Mouse (Mus musculus) MEL (cell line): ENCODE results near the gene Plcg1. TPM values are rescaled to one million over a fixed set of nuclear protein-coding genes. Genes with fewer than 3 reads are reported as not detected.

Experiments used
- DNase-seq: peaks from one replicate; pipeline ENCODE4 v3.0.0; 2011; ENCODE audit warnings: low read depth, low spot score
- H3K27ac ChIP-seq: 2 replicates; pipeline ENCODE4 v1.5.1; 2012; ENCODE audit warnings: low read depth, mild to moderate bottlenecking, control low read depth, low read length, moderate library complexity; ENCODE audit not compliant: control insufficient read depth
- H3K27me3 ChIP-seq, 2 experiments: fragments of 150-350 bp in 1 of 2; sonication (generic) in 1 of 2; 2 replicates each; pipeline ENCODE4 v1.6.1; 2012; ENCODE audit warnings: low read length in 2 of 2, mild to moderate bottlenecking in 2 of 2, improper control_type of control experiment in 1 of 2, moderate library complexity in 1 of 2; ENCODE audit not compliant: insufficient read depth in 2 of 2, control insufficient read depth in 1 of 2
- H3K36me3 ChIP-seq, 2 experiments: 2 replicates each; pipeline ENCODE4 v1.6.1; 2012 to 2014; ENCODE audit warnings: low read length in 2 of 2, improper control_type of control experiment in 1 of 2, inconsistent platforms in 1 of 2, mild to moderate bottlenecking in 1 of 2; ENCODE audit not compliant: insufficient read depth in 2 of 2, control insufficient read depth in 1 of 2
- H3K4me1 ChIP-seq, 2 experiments: fragments of 150-350 bp in 1 of 2; sonication (generic) in 1 of 2; 2 replicates each; pipeline ENCODE4 v1.6.1; 2012; ENCODE audit warnings: low read length in 2 of 2, improper control_type of control experiment in 1 of 2, mild to moderate bottlenecking in 1 of 2; ENCODE audit not compliant: insufficient read depth in 2 of 2, control insufficient read depth in 1 of 2
- H3K4me3 ChIP-seq, 2 experiments: fragments of 150-350 bp in 1 of 2; sonication (generic) in 1 of 2; 2 replicates each; pipeline ENCODE4 v1.5.1; 2012; ENCODE audit warnings: low read depth in 2 of 2, low read length in 2 of 2, mild to moderate bottlenecking in 2 of 2, moderate library complexity in 2 of 2, control low read depth in 1 of 2, improper control_type of control experiment in 1 of 2; ENCODE audit not compliant: control insufficient read depth in 1 of 2, insufficient read depth in 1 of 2
- H3K79me2 ChIP-seq: 2 replicates; pipeline ENCODE4 v1.6.1; 2012; ENCODE audit warnings: mild to moderate bottlenecking, low read length, moderate library complexity; ENCODE audit not compliant: control insufficient read depth, poor library complexity, insufficient read depth
- H3K9ac ChIP-seq: 2 replicates; pipeline ENCODE4 v1.6.1; 2012; ENCODE audit warnings: low read depth, mild to moderate bottlenecking, control low read depth, low read length, moderate library complexity; ENCODE audit not compliant: control insufficient read depth, poor library complexity, severe bottlenecking
- H3K9me3 ChIP-seq: fragments of 150-350 bp; sonication (generic); replicated peaks from 2 replicates; pipeline ENCODE4 v1.6.1; 2012; ENCODE audit warnings: mild to moderate bottlenecking, low read length, improper control_type of control experiment, moderate library complexity; ENCODE audit not compliant: insufficient read depth
- E2F4 ChIP-seq: IDR thresholded peaks from 2 replicates; pipeline ENCODE4 v1.6.1; 2011; ENCODE audit warnings: low read depth, low read length, improper control_type of control experiment, borderline replicate concordance
- ELF1 ChIP-seq: IDR thresholded peaks from 2 replicates; pipeline ENCODE4 v1.6.1; 2014; ENCODE audit warnings: low read depth, mild to moderate bottlenecking, inconsistent platforms, low read length, improper control_type of control experiment, moderate library complexity
- EP300 ChIP-seq, 2 experiments: IDR thresholded peaks; 2 replicates each; pipeline ENCODE4 v1.6.1; 2011; ENCODE audit warnings: improper control_type of control experiment in 2 of 2, low read length in 2 of 2, low read depth in 1 of 2, mild to moderate bottlenecking in 1 of 2
- GABPA ChIP-seq: IDR thresholded peaks from 2 replicates; pipeline ENCODE4 v1.6.1; 2012; ENCODE audit warnings: low read depth, mild to moderate bottlenecking, inconsistent platforms, low read length, improper control_type of control experiment, moderate library complexity
- GATA1 ChIP-seq: IDR thresholded peaks from 2 replicates; pipeline ENCODE4 v1.6.1; 2011; ENCODE audit warnings: low read depth, low read length, improper control_type of control experiment
- JUND ChIP-seq: IDR thresholded peaks from 2 replicates; pipeline ENCODE4 v1.6.1; 2011; ENCODE audit warnings: low read depth, mild to moderate bottlenecking, improper control_type of control experiment, low read length
- KAT2A ChIP-seq: conservative IDR thresholded peaks from 2 replicates; pipeline ENCODE4 v1.6.1; 2012; ENCODE audit warnings: low read depth, low read length, improper control_type of control experiment, inconsistent platforms
- MAFK ChIP-seq: IDR thresholded peaks from 2 replicates; pipeline ENCODE4 v1.6.1; 2011; ENCODE audit warnings: low read depth, mild to moderate bottlenecking, low read length, improper control_type of control experiment, borderline replicate concordance
- MAX ChIP-seq: IDR thresholded peaks from 2 replicates; pipeline ENCODE4 v1.6.1; 2011; ENCODE audit warnings: low read length, improper control_type of control experiment
- MEF2A ChIP-seq: IDR thresholded peaks from 2 replicates; pipeline ENCODE4 v1.6.1; 2014; ENCODE audit warnings: low read depth, mild to moderate bottlenecking, inconsistent platforms, low read length, improper control_type of control experiment; ENCODE audit not compliant: poor library complexity, insufficient replicate concordance, severe bottlenecking; ENCODE audit errors: extremely low read depth
- MXI1 ChIP-seq: IDR thresholded peaks from 2 replicates; pipeline ENCODE4 v1.6.1; 2011; ENCODE audit warnings: mild to moderate bottlenecking, low read depth, low read length, improper control_type of control experiment
- MYB ChIP-seq: IDR thresholded peaks from 2 replicates; pipeline ENCODE4 v1.6.1; 2011; ENCODE audit warnings: mild to moderate bottlenecking, low read depth, low read length, improper control_type of control experiment
- MYC ChIP-seq: IDR thresholded peaks from 2 replicates; pipeline ENCODE4 v1.6.1; 2011; ENCODE audit warnings: low read depth, mild to moderate bottlenecking, low read length, improper control_type of control experiment, moderate library complexity
- POLR2AphosphoS5 ChIP-seq: IDR thresholded peaks from 2 replicates; pipeline ENCODE4 v1.6.1; 2012; ENCODE audit warnings: low read depth, borderline replicate concordance, mild to moderate bottlenecking, inconsistent platforms, low read length, moderate library complexity, mixed read lengths
- RCOR1 ChIP-seq: IDR thresholded peaks from 2 replicates; pipeline ENCODE4 v1.6.1; 2012; ENCODE audit warnings: low read depth, mild to moderate bottlenecking, inconsistent platforms, low read length, improper control_type of control experiment
- SIN3A ChIP-seq: IDR thresholded peaks from 2 replicates; pipeline ENCODE4 v1.6.1; 2012; ENCODE audit warnings: low read length, improper control_type of control experiment, inconsistent platforms
- SMC3 ChIP-seq: IDR thresholded peaks from 2 replicates; pipeline ENCODE4 v1.6.1; 2011; ENCODE audit warnings: low read depth, low read length, improper control_type of control experiment
- TBP ChIP-seq: IDR thresholded peaks from 2 replicates; pipeline ENCODE4 v1.8.0; 2011; ENCODE audit warnings: low read depth, low read length, improper control_type of control experiment
- TCF12 ChIP-seq: IDR thresholded peaks from 2 replicates; pipeline ENCODE4 v1.6.1; 2014; ENCODE audit warnings: low read depth, mild to moderate bottlenecking, inconsistent platforms, low read length, improper control_type of control experiment, moderate library complexity
- UBTF ChIP-seq: IDR thresholded peaks from 2 replicates; pipeline ENCODE4 v1.6.1; 2012; ENCODE audit warnings: low read depth, mild to moderate bottlenecking, inconsistent platforms, low read length, improper control_type of control experiment, moderate library complexity, borderline replicate concordance; ENCODE audit not compliant: insufficient read depth
- USF2 ChIP-seq, 2 experiments: IDR thresholded peaks; 2 replicates each; pipeline ENCODE4 v1.6.1; 2011 to 2012; ENCODE audit warnings: improper control_type of control experiment in 2 of 2, low read length in 2 of 2, borderline replicate concordance in 1 of 2, inconsistent platforms in 1 of 2, low read depth in 1 of 2, mild to moderate bottlenecking in 1 of 2; ENCODE audit not compliant: insufficient read depth in 1 of 2
- ZKSCAN1 ChIP-seq: IDR thresholded peaks from 2 replicates; pipeline ENCODE4 v1.6.1; 2012; ENCODE audit warnings: low read depth, mild to moderate bottlenecking, inconsistent platforms, low read length, improper control_type of control experiment, moderate library complexity
- ZNF384 ChIP-seq: IDR thresholded peaks from 2 replicates; pipeline ENCODE4 v1.6.1; 2012; ENCODE audit warnings: low read depth, mild to moderate bottlenecking, inconsistent platforms, low read length, improper control_type of control experiment
- polyA plus RNA-seq, 2 experiments: library from polyadenylated mRNA; stranded (reverse) in 1 of 2; unstranded in 1 of 2; fragments of >175 nt in 1 of 2; fragments of >200 nt in 1 of 2; gene quantifications; 2 replicates each; pipeline versions ENCODE4 v1.2.1 to v1.2.4; 2012; ENCODE audit warnings: low replicate concordance in 2 of 2, low read depth in 1 of 2; ENCODE audit not compliant: insufficient read length in 2 of 2, insufficient read depth in 1 of 2, missing spikeins in 1 of 2
- total RNA-seq: library from RNA; depleted of rRNA; stranded (reverse); fragments of 300-350 nt; gene quantifications from 2 replicates; pipeline ENCODE4 v1.2.3, GENCODE M21; 2012

Gene Plcg1
- total and polyA plus RNA-seq, 3 experiments: 15.4 to 27.5 TPM; not detected in 1

DNA sequence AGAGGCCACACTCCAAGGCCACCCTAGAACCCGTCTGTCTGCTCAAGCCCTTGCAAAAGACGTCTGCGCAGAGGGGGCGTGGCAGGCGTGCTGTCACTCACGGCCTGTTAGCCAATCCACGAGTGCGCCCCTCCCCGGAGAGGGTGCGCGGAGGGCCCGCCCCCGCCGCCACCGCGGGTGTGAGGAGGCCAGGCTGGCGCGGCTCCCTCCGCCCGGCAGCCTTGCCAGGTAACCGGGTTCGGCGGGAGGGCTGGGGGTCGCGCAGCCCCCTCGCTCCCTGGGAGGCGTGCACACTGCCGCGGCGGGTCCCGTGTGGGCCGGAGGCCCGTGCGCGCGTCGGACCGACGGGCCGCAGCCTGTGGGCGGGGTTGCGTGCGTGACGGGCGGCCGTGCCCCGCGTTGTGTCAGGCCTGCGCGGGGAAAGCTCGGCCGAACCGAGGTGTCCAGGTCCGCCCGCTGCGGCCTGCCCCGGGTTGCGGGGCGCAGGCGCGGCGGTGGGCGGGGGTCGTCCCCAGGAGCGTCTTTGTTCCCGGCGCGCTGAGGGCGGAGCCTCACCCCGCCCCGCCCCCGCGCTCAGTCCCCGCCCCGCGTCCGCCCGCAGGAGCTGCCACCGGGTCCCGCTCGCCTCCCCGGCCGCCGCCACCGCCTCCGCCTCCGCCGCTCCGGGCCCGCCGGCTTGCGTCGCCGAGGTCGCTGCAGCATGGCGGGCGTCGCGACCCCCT, at the start of gene Plcg1 (continued):
- TF ChIP-seq ELF1: no peak
- no peak for TF ChIP-seq EP300 (IDR thresholded peaks at IDR 0.05; ENCODE audit: low read depth in 1 of 2, low read length in 2 of 2)
- no peak for TF ChIP-seq MAX
- no peak; the same call in 1 of the 2 replicates for TF ChIP-seq KAT2A

GRCm38 (mm10) chr2:160700271-160700670, 30.8 kb upstream of the Plcg1 start:
- no peak for DNase-seq

GRCm38 (mm10) chr2:160701603-160702002, 29.5 kb upstream of the Plcg1 start:
- Histone ChIP-seq H3K36me3 (peaks cover 34 to 52% of the 10 kb centered on the region in 2 experiments), H3K27me3 (no peaks in the 10 kb centered on the region), H3K9ac (no peak overlapping the region), H3K9me3 (no peaks in the 10 kb centered on the region), H3K27ac (no peak overlapping the region)
- TF ChIP-seq ZKSCAN1: no peak
- no peak for TF ChIP-seq USF2 (IDR thresholded peaks at IDR 0.05; ENCODE audit: borderline replicate concordance in 1 of 2, insufficient read depth in 1 of 2, low read depth in 1 of 2, low read length in 2 of 2)
- no peak for TF ChIP-seq MYC
- TF ChIP-seq ELF1: no peak
- no peak for TF ChIP-seq TCF12
- no peak for TF ChIP-seq EP300 (IDR thresholded peaks at IDR 0.05; ENCODE audit: low read depth in 1 of 2, low read length in 2 of 2)
- TF ChIP-seq RCOR1: no peak
- no peak for TF ChIP-seq E2F4
- no peak for TF ChIP-seq MEF2A
- no peak for TF ChIP-seq GABPA
- no peak for TF ChIP-seq GATA1
- no peak for TF ChIP-seq JUND
- no peak for TF ChIP-seq UBTF
- TF ChIP-seq SMC3: no peak
- TF ChIP-seq SIN3A: no peak
- TF ChIP-seq POLR2AphosphoS5: no peak
- TF ChIP-seq MYB: no peak
- TF ChIP-seq, all 39 proteins: peak for 0
- DNase-seq: no peak
- Histone ChIP-seq H3K4me3 (no peak overlapping the region), H3K4me1 (peaks cover 5 to 25% of the 10 kb centered on the region in 2 experiments), H3K79me2 (no peaks in the 10 kb centered on the region)

More at GRCm38 (mm10) chr2:160700271-160700670, 30.8 kb upstream of the Plcg1 start:
- H3K36me3 ChIP-seq: peaks cover 31 to 46% of the 10 kb centered on the region in 2 experiments
- H3K27ac ChIP-seq: no peak overlapping the region; the same call in 1 of the 2 replicates
- H3K27me3 ChIP-seq: no peaks in the 10 kb centered on the region
- H3K9me3 ChIP-seq: no peaks in the 10 kb centered on the region
- TF ChIP-seq TBP (no peak), MAFK (no peak), ZNF384 (peak; percentile 25; the same call in 1 of the 2 replicates), MXI1 (no peak)
- TF ChIP-seq, all 39 proteins: peak for 1
- Histone ChIP-seq H3K4me1 (peaks cover 5 to 25% of the 10 kb centered on the region in 2 experiments), H3K79me2 (no peaks in the 10 kb centered on the region), H3K4me3 (no peak overlapping the region), H3K9ac (no peak overlapping the region)
